Mouse (Mus musculus) embryonic fibroblast, embryonic 13.5 days (primary cell): ENCODE data around the gene Mrgprg.

Experiments used
- CTCF ChIP-seq: IDR thresholded peaks from 2 replicates; pipeline ENCODE4 v1.5.1; 2011; ENCODE audit warnings: mild to moderate bottlenecking, control low read depth, low read length, moderate library complexity, borderline replicate concordance; ENCODE audit not compliant: insufficient read depth
- POLR2A ChIP-seq: IDR thresholded peaks from 2 replicates; pipeline ENCODE4 v1.6.1; 2011; ENCODE audit warnings: low read depth, mild to moderate bottlenecking, control low read depth, low read length, moderate library complexity

- TF ChIP-seq CTCF, result no peak
- TF ChIP-seq POLR2A, result no peak
Observed at GRCm38 (mm10) chr7:143740653-143741052, 26.1 kb downstream of the Mrgprg start.
